8 mouse cellular contexts compared by ENCODE assay signal in the genomic region with DNA sequence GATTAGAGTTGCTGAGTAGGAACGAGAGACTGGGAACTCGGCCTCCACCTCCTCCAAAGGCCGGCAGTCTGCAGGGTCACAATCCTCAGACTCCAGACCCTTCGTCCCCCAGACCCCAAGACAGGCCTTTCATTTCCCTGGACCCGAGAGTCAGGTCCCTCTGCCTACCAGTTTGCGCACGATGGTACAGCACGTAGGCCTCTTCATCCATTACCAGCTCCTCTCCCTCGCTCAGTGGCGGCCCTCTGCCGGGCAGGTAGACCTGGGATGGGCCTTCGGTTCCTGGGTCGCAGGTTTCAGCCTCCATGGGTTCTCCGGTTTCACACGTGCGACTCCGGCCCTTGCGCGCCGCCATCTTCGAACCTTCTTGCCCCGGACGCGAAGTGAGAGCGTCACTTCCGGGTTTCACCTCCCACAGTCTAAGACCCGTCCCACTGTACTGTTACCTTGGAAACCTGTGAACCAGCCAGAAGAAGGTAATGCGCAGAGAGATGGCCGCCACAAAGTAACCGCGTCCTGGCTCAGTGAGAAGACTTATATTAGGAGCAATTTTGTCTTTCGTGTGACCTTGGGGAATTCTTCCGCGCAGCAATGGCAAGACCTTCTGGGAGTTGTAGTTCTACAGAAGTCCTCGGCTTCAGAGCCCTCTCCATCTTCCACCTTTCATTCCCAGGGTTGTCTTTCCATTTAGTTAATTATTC. TPM values are rescaled to one million over a fixed set of nuclear protein-coding genes. Genes with fewer than 3 reads are reported as not detected.
DNase-seq lines count a peak whose midpoint lies in the region; ATAC-seq and TF ChIP-seq lines count a peak whose summit lies in the region.

A gene (minus strand): TSS at position 518 of the 701 bp plus-strand sequence.

- H3K27me3 ChIP-seq in forebrain, embryonic 15.5 days = peaks cover 44% of the 10 kb centered on the region

- H3K4me1 ChIP-seq in ES-E14 (ENCODE audit: control insufficient read depth in 2 of 2, insufficient read depth in 2 of 2, low read length in 2 of 2, poor library complexity in 1 of 2) = peaks cover 0 to 7% of the 10 kb centered on the region in 2 experiments; a peak in 2 of 4 replicates
- peaks cover 31% of the 10 kb centered on the region for H3K4me1 ChIP-seq in forebrain, embryonic 15.5 days
- H3K4me1 ChIP-seq in lung, adult 2 months (ENCODE audit: control insufficient read depth, insufficient read depth, low read length) = peaks cover 4% of the 10 kb centered on the region; the same call in 1 of the 2 replicates

- intact Hi-C loops in heart, postnatal 25 days (cut with DNase I) = loop anchor here (2.0 kb wide), 1 partner anchor 18 kb away; no protein-coding TSS in a partner anchor

- H3K36me3 ChIP-seq in ES-E14 (ENCODE audit: control insufficient read depth, insufficient read depth, low read length, poor library complexity, severe bottlenecking) = peaks cover 34% of the 10 kb centered on the region
- peaks cover 36% of the 10 kb centered on the region for H3K36me3 ChIP-seq in forebrain, embryonic 15.5 days

- peak within 1 kb of the TSS; percentile 99 for H3K9ac ChIP-seq in ES-E14 (ENCODE audit: insufficient read depth, low read depth, low read length, poor library complexity, severe bottlenecking)
- H3K9ac ChIP-seq in forebrain, embryonic 15.5 days (replicated peaks) = peak within 1 kb of the TSS; percentile 58

- peak within 1 kb of the TSS; percentile 97 to 99 for H3K4me3 ChIP-seq in ES-E14 (ENCODE audit: insufficient read depth in 1 of 2, low read depth in 1 of 2, low read length in 2 of 2, poor library complexity in 1 of 2, severe bottlenecking in 1 of 2)
- H3K4me3 ChIP-seq in forebrain, embryonic 15.5 days = peak within 1 kb of the TSS; percentile 95
- H3K4me3 ChIP-seq in lung, adult 2 months (replicated peaks; ENCODE audit: extremely low read depth, low read depth, low read length) = peak within 1 kb of the TSS; percentile 81

- ATAC-seq in forebrain, embryonic 15.5 days (replicated peaks) = peak; percentile 89
- ATAC-seq in neutrophil, adult 5-6 weeks (ENCODE audit: extremely low read depth, insufficient number of reproducible peaks, low FRiP score, poor library complexity, severe bottlenecking) = peak; percentile 90

- H3K27ac ChIP-seq in ES-E14 (ENCODE audit: insufficient read depth, low read depth, low read length, poor library complexity, severe bottlenecking) = 0 out of 2 replicates have a peak within 1 kb of the TSS, but pooled peaks have one; percentile 60
- peak within 1 kb of the TSS; percentile 91 for H3K27ac ChIP-seq in forebrain, embryonic 15.5 days (replicated peaks)

- in situ Hi-C loops in ES-E14 (cut with MboI; ENCODE audit: low sequenced_read_pairs in 2 of 2, unreplicated experiment in 2 of 2) = no loop called here

- TF ChIP-seq POLR2A in lung, adult 2 months (IDR thresholded peaks at IDR 0.05; ENCODE audit: borderline replicate concordance, extremely low read depth, low read depth, low read length) = peak; percentile 54; the same call in 1 of the 2 replicates

- peak within 1 kb of the TSS; percentile 90 for H3K4me2 ChIP-seq in forebrain, embryonic 15.5 days (replicated peaks)

- no peak for TF ChIP-seq CTCF in lung, adult 2 months (IDR thresholded peaks at IDR 0.05; ENCODE audit: insufficient read depth, low read length)

- WGBS in forebrain, embryonic 15.5 days = under 1% methylated on average over 35 of the region's 35 CpGs
- under 1% methylated on average over 35 of the region's 35 CpGs for WGBS in lung, adult 2 months

- no peaks in the 10 kb centered on the region for H3K9me3 ChIP-seq in ES-E14 (ENCODE audit: control insufficient read depth, insufficient read depth, low read depth, low read length)
- no peaks in the 10 kb centered on the region for H3K9me3 ChIP-seq in forebrain, embryonic 15.5 days

- DNase-seq in ES-E14 (ENCODE audit: low read depth, low spot score) = peak; percentile 90
- peak; percentile 71 for DNase-seq in cerebellum, adult 11 months
- peak; percentile 66 for DNase-seq in heart, postnatal 25 days (ENCODE audit: low spot score)
- peak; percentile 82 to 90 for DNase-seq in layer of hippocampus, adult 18-20 months (ENCODE audit: low spot score in 2 of 2)
- DNase-seq in lung, adult 2 months = peak; percentile 88
- peak; percentile 57 to 70 for DNase-seq in thymus, adult 18-20 months

TF ChIP-seq in ES-E14, 5 proteins besides CTCF, POLR2A, EP300 and RAD21:
- TF ChIP-seq MAFK (IDR thresholded peaks at IDR 0.05; ENCODE audit: insufficient read depth, low read depth, low read length) = no peak
- TF ChIP-seq HCFC1 (IDR thresholded peaks at IDR 0.05; ENCODE audit: borderline replicate concordance, insufficient read depth, low read length) = peak; percentile 88
TF ChIP-seq in ES-E14: peak in this region for 1.

RNA-seq across cellular contexts. Expression of the gene that starts here (rescaled TPM):
- 93.4 and 107 TPM in 2 replicates for total RNA-seq in ES-E14 (2012; rRNA removed)
- 46.8 and 46.9 TPM in 2 replicates for polyA plus RNA-seq in forebrain, embryonic 15.5 days (2015; fragmentation: Nextera tagmentation; extraction: Ambion mirVana)
- 10 to 100 TPM in 1 of 2 experiments, 1 to 10 TPM in 1; 10.0 to 11.2 TPM for total RNA-seq in heart, postnatal 25 days (2021)
- total RNA-seq in layer of hippocampus, adult 18-20 months (2021) = 10 to 100 TPM; 20.6 to 22.5 TPM
- 7.9 and 11.8 TPM in 2 replicates for polyA plus RNA-seq in lung, adult 2 months (2012; rRNA removed)
- total RNA-seq in neutrophil, adult 5-6 weeks (2017) = 7.2 and 11.2 TPM in 2 replicates

Comparison
In these comparisons a context has a peak if more than half of its experiments do, and no peak if none do; other contexts are left out.
1. Peak in every context shown above with its lines: DNase-seq, ATAC-seq, H3K4me3 ChIP-seq and H3K27ac ChIP-seq.